8 mouse cellular contexts compared by ENCODE assay signal in the genomic region with DNA sequence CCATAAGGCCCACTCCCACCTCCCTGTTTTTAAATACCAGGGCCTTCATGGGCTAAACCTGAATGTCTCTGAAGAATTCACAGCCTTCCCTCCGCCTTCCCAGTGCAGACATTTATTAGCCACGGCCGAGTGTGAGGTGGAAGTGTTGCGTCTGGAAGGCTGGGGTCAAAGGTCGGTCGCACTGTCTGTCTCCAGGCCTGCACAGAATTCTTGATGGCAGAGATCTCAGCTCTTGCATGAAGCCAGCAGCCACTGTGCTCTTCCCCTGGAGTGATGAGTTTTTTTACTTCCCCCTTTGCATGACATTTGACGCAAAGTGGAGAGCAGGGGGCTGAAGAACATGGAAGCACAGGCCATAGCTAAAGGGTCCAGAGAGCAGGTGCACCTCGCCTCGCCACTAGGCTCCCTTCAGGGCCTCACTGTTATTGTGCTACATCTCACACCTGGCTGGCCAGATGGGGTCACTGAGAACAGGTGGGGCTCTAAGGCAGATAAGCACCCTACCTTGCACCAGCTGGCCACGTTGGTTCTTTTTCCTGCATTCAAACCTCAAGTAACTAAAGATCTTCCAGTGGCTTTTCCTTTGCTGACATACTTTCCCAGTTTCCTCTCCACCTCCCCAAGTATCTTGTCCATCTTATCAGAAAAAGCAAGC.
DNase-seq lines count a peak whose midpoint lies in the region; ATAC-seq and TF ChIP-seq lines count a peak whose summit lies in the region.

No protein-coding gene starts in this region.

- no peak overlapping the region for H3K4me2 ChIP-seq in lung, embryonic 15.5 days
- no peak overlapping the region for H3K4me2 ChIP-seq in forebrain, postnatal 0 days (ENCODE audit: low read depth)
- peak overlapping the region; percentile 60 for H3K4me2 ChIP-seq in liver, embryonic 11.5 days
- peak overlapping the region; percentile 13; the same call in 1 of the 2 replicates for H3K4me2 ChIP-seq in stomach, embryonic 15.5 days

- no peak for TF ChIP-seq CTCF in forebrain, postnatal 0 days (IDR thresholded peaks at IDR 0.05; ENCODE audit: low read depth)

- H3K9me3 ChIP-seq in lung, embryonic 15.5 days = no peaks in the 10 kb centered on the region
- no peaks in the 10 kb centered on the region for H3K9me3 ChIP-seq in forebrain, postnatal 0 days (ENCODE audit: low read length)
- no peaks in the 10 kb centered on the region for H3K9me3 ChIP-seq in liver, embryonic 11.5 days (ENCODE audit: control insufficient read depth, low read length)
- H3K9me3 ChIP-seq in stomach, embryonic 15.5 days = no peaks in the 10 kb centered on the region

- H3K9ac ChIP-seq in lung, embryonic 15.5 days = no peak overlapping the region
- no peak overlapping the region for H3K9ac ChIP-seq in forebrain, postnatal 0 days
- 0 out of 2 replicates have a peak overlapping the region, but pooled peaks have one; percentile 28 for H3K9ac ChIP-seq in liver, embryonic 11.5 days (ENCODE audit: low read depth, low read length)
- no peak overlapping the region for H3K9ac ChIP-seq in stomach, embryonic 15.5 days

- H3K27ac ChIP-seq in lung, embryonic 15.5 days = 0 out of 2 replicates have a peak overlapping the region, but pooled peaks have one; percentile 57
- peak overlapping the region; percentile 77 for H3K27ac ChIP-seq in forebrain, postnatal 0 days (ENCODE audit: low read depth, low read length)
- peak overlapping the region; percentile 17 for H3K27ac ChIP-seq in liver, embryonic 11.5 days (ENCODE audit: low read depth, low read length)
- peak overlapping the region; percentile 77 for H3K27ac ChIP-seq in stomach, embryonic 15.5 days

- ATAC-seq in lung, embryonic 15.5 days (ENCODE audit: borderline replicate concordance, extremely low read depth, low FRiP score, low TSS enrichment) = no peak
- no peak for ATAC-seq in forebrain, postnatal 0 days
- ATAC-seq in liver, embryonic 11.5 days (replicated peaks; ENCODE audit: low FRiP score) = no peak
- peak; percentile 25; the same call in 1 of the 2 replicates for ATAC-seq in stomach, embryonic 15.5 days (ENCODE audit: insufficient read depth, low FRiP score, low read depth)
- no peak for ATAC-seq in granulocyte monocyte progenitor cell, adult 5-6 weeks (replicated peaks; ENCODE audit: poor library complexity, severe bottlenecking)

- H3K4me1 ChIP-seq in lung, embryonic 15.5 days = peaks cover 70% of the 10 kb centered on the region
- peaks cover 55% of the 10 kb centered on the region for H3K4me1 ChIP-seq in forebrain, postnatal 0 days (ENCODE audit: insufficient read depth)
- peaks cover 42% of the 10 kb centered on the region for H3K4me1 ChIP-seq in liver, embryonic 11.5 days (replicated peaks; ENCODE audit: control insufficient read depth, insufficient read depth, low read length)
- H3K4me1 ChIP-seq in stomach, embryonic 15.5 days = peaks cover 38% of the 10 kb centered on the region

- no peaks in the 10 kb centered on the region for H3K36me3 ChIP-seq in lung, embryonic 15.5 days
- H3K36me3 ChIP-seq in forebrain, postnatal 0 days (ENCODE audit: insufficient read depth) = no peaks in the 10 kb centered on the region
- peaks cover 2% of the 10 kb centered on the region; the same call in 1 of the 2 replicates for H3K36me3 ChIP-seq in liver, embryonic 11.5 days (ENCODE audit: control insufficient read depth, insufficient read depth, low read length)
- H3K36me3 ChIP-seq in stomach, embryonic 15.5 days = no peaks in the 10 kb centered on the region

- WGBS in lung, embryonic 15.5 days = 50% methylated on average over 10 of the region's 10 CpGs
- 56% methylated on average over 10 of the region's 10 CpGs for WGBS in forebrain, postnatal 0 days
- 34% methylated on average over 10 of the region's 10 CpGs for WGBS in liver, embryonic 11.5 days
- 51% methylated on average over 10 of the region's 10 CpGs for WGBS in stomach, embryonic 15.5 days

- H3K4me3 ChIP-seq in lung, embryonic 15.5 days = no peak overlapping the region
- no peak overlapping the region for H3K4me3 ChIP-seq in forebrain, postnatal 0 days (ENCODE audit: low read depth, low read length)
- H3K4me3 ChIP-seq in liver, embryonic 11.5 days (ENCODE audit: low read depth, low read length) = no peak overlapping the region
- H3K4me3 ChIP-seq in stomach, embryonic 15.5 days (replicated peaks) = no peak overlapping the region

- DNase-seq in lung, postnatal 36 days = no peak
- DNase-seq in forebrain, postnatal 0 days = no peak
- no peak for DNase-seq in liver, embryonic 11.5 days (ENCODE audit: low spot score)
- no peak for DNase-seq in right cerebral cortex, postnatal 14 days
- DNase-seq in layer of hippocampus, adult 8-10 months (ENCODE audit: low spot score in 2 of 2) = no peak

- no peaks in the 10 kb centered on the region for H3K27me3 ChIP-seq in lung, embryonic 15.5 days
- no peaks in the 10 kb centered on the region for H3K27me3 ChIP-seq in forebrain, postnatal 0 days (ENCODE audit: insufficient read depth, low read length)
- no peaks in the 10 kb centered on the region for H3K27me3 ChIP-seq in liver, embryonic 11.5 days (replicated peaks; ENCODE audit: control insufficient read depth, insufficient read depth, low read length)
- no peaks in the 10 kb centered on the region for H3K27me3 ChIP-seq in stomach, embryonic 15.5 days (replicated peaks)

Comparison
In these comparisons a context has a peak if more than half of its experiments do, and no peak if none do; other contexts are left out.
1. H3K27ac ChIP-seq: peak in every context shown above with its lines; median percentile 77 in forebrain, postnatal 0 days; 77 in stomach, embryonic 15.5 days; 57 in lung, embryonic 15.5 days; 17 in liver, embryonic 11.5 days.
2. H3K4me2 ChIP-seq: peak in liver, embryonic 11.5 days (single experiment) and stomach, embryonic 15.5 days (single experiment); none in lung, embryonic 15.5 days (single experiment) and forebrain, postnatal 0 days (single experiment).